Mouse (Mus musculus) liver, postnatal 0 days (tissue): ENCODE data around the gene Nrm. TPM values are rescaled to one million over a fixed set of nuclear protein-coding genes. Genes with fewer than 3 reads are reported as not detected.

Source experiments
- ATAC-seq: fragments of 200-750 bp; cut with Nextera tagmentation; 2 replicates; pipeline ENCODE4 v1.8.0; 2017; ENCODE audit warnings: mild to moderate bottlenecking, moderate library complexity
- DNase-seq: peaks from one replicate; pipeline ENCODE4 v3.0.0-alpha.2; 2016
- H3K27ac ChIP-seq: fragments of 300-500 bp; sonication (generic); 2 replicates; pipeline ENCODE4 v1.5.1; 2014; ENCODE audit warnings: antibody characterized with exemption, moderate library complexity, mild to moderate bottlenecking, low read depth
- H3K27me3 ChIP-seq: fragments of 300-500 bp; sonication (generic); 2 replicates; pipeline ENCODE4 v1.6.1; 2014; ENCODE audit warnings: low read length, control low read depth, mixed read lengths; ENCODE audit not compliant: insufficient read depth
- H3K36me3 ChIP-seq: fragments of 300-500 bp; sonication (generic); replicated peaks from 2 replicates; pipeline ENCODE4 v1.6.1; 2014; ENCODE audit warnings: mild to moderate bottlenecking, control low read depth, low read length, moderate library complexity, mixed read lengths; ENCODE audit not compliant: insufficient read depth
- H3K4me1 ChIP-seq: fragments of 300-500 bp; sonication (generic); 2 replicates; pipeline ENCODE4 v1.6.1; 2014; ENCODE audit warnings: antibody characterized with exemption, mild to moderate bottlenecking, control low read depth; ENCODE audit not compliant: insufficient read depth
- H3K4me2 ChIP-seq: fragments of 300-500 bp; sonication (generic); 2 replicates; pipeline ENCODE4 v1.6.1; 2014; ENCODE audit warnings: low read depth, mild to moderate bottlenecking, low read length, moderate library complexity, mixed read lengths
- H3K4me3 ChIP-seq: fragments of 300-500 bp; sonication (generic); 2 replicates; pipeline ENCODE4 v1.5.1; 2014; ENCODE audit warnings: low read depth, low read length
- H3K9ac ChIP-seq: fragments of 300-500 bp; sonication (generic); replicated peaks from 2 replicates; pipeline ENCODE4 v1.6.1; 2014; ENCODE audit warnings: mild to moderate bottlenecking, moderate library complexity
- H3K9me3 ChIP-seq: fragments of 300-500 bp; sonication (generic); 2 replicates; pipeline ENCODE4 v1.6.1; 2016; ENCODE audit warnings: mild to moderate bottlenecking, control low read depth, low read length, mixed read lengths
- CTCF ChIP-seq: sonication (generic); IDR thresholded peaks from 2 replicates; pipeline ENCODE4 v1.5.1; 2016; ENCODE audit warnings: antibody characterized with exemption, low read depth
- EP300 ChIP-seq: IDR thresholded peaks from 2 replicates; pipeline ENCODE4 v1.6.1; 2016; ENCODE audit warnings: antibody characterized with exemption, low read depth, mild to moderate bottlenecking
- WGBS: fragments of 180-500 bp; shearing (Covaris S2); extraction: QIAGEN DNeasy Blood & Tissue Kit; methylation state at CpG from one replicate; pipeline ENCODE4 v1.1.7; 2014; ENCODE audit not compliant: insufficient replicate concordance; 5-methylcytosine and 5-hydroxymethylcytosine counted together
- polyA plus RNA-seq: library from polyadenylated mRNA; unstranded; fragments of >200 nt; fragmentation: Nextera tagmentation; extraction: Ambion mirVana; gene quantifications from 2 replicates; pipeline ENCODE4 v1.2.1, GENCODE M21; 2015

The Nrm gene
- polyA plus RNA-seq, 1 experiment from 2014 or later, result 15.8 TPM

GRCm38 (mm10) chr17:35903343-35903991 is 42.3 kb downstream of the Nrm start:
- ATAC-seq (no peak), DNase-seq (no peak)
- Histone ChIP-seq H3K4me2 (no peak overlapping the region), H3K4me3 (no peak overlapping the region), H3K9ac (no peak overlapping the region), H3K9me3 (no peaks in the 10 kb centered on the region), H3K36me3 (peaks cover 4% of the 10 kb centered on the region), H3K27me3 (no peaks in the 10 kb centered on the region), H3K4me1 (no peaks in the 10 kb centered on the region), H3K27ac (0 out of 2 replicates have a peak overlapping the region, but pooled peaks have one; percentile 8)
- TF ChIP-seq EP300 (no peak), CTCF (no peak)
- WGBS, result 73% methylated on average over 9 of the region's 9 CpGs

GRCm38 (mm10) chr17:35903992-35904355 is 42.9 kb downstream of the Nrm start:
- no peaks in the 10 kb centered on the region for H3K9me3 ChIP-seq
- ATAC-seq (no peak), DNase-seq (no peak)
- H3K4me2 ChIP-seq, result no peak overlapping the region
- no peak overlapping the region for H3K4me3 ChIP-seq
- 37% methylated on average over 4 of the region's 4 CpGs for WGBS
- peaks cover 4% of the 10 kb centered on the region for H3K36me3 ChIP-seq
- H3K27me3 ChIP-seq, result no peaks in the 10 kb centered on the region
- 0 out of 2 replicates have a peak overlapping the region, but pooled peaks have one; percentile 8 for H3K27ac ChIP-seq
- no peak for TF ChIP-seq CTCF
- TF ChIP-seq EP300, result no peak
- no peak overlapping the region for H3K9ac ChIP-seq
- H3K4me1 ChIP-seq, result peaks cover under 1% of the 10 kb centered on the region; the same call in 1 of the 2 replicates

GRCm38 (mm10) chr17:35905587-35905986 is 44.5 kb downstream of the Nrm start:
- peaks cover 9% of the 10 kb centered on the region for H3K4me1 ChIP-seq
- H3K4me3 ChIP-seq, result no peak overlapping the region
- no peak overlapping the region for H3K9ac ChIP-seq
- DNase-seq (no peak), ATAC-seq (no peak)
- no peak overlapping the region for H3K27ac ChIP-seq
- H3K36me3 ChIP-seq, result peaks cover 4% of the 10 kb centered on the region
- TF ChIP-seq EP300 (no peak), CTCF (no peak)
- 86% methylated on average over 1 of the region's 1 CpGs for WGBS
- no peaks in the 10 kb centered on the region for H3K9me3 ChIP-seq
- H3K27me3 ChIP-seq, result no peaks in the 10 kb centered on the region
- no peak overlapping the region for H3K4me2 ChIP-seq

GRCm38 (mm10) chr17:35907609-35908008 is 46.5 kb downstream of the Nrm start:
- Histone ChIP-seq H3K9ac (no peak overlapping the region), H3K9me3 (no peaks in the 10 kb centered on the region), H3K4me3 (no peak overlapping the region), H3K4me2 (no peak overlapping the region), H3K27me3 (no peaks in the 10 kb centered on the region), H3K27ac (no peak overlapping the region), H3K4me1 (peaks cover 9% of the 10 kb centered on the region), H3K36me3 (peaks cover 16% of the 10 kb centered on the region)
- 53% methylated on average over 2 of the region's 2 CpGs for WGBS
- DNase-seq (no peak), ATAC-seq (no peak)
- TF ChIP-seq CTCF (peak; percentile 50), EP300 (no peak)

- H3K4me1 ChIP-seq, result peaks cover 9% of the 10 kb centered on the region
- H3K9me3 ChIP-seq, result no peaks in the 10 kb centered on the region
- peak overlapping the region; percentile 46 for H3K9ac ChIP-seq
- ATAC-seq (peak; percentile 83), DNase-seq (no peak)
- no peak for TF ChIP-seq CTCF
- no peak; the same call in 1 of the 2 replicates for TF ChIP-seq EP300
- H3K4me2 ChIP-seq, result peak overlapping the region; percentile 72
- H3K27ac ChIP-seq, result peak overlapping the region; percentile 84
- no peaks in the 10 kb centered on the region for H3K27me3 ChIP-seq
- 22% methylated on average over 20 of the region's 20 CpGs for WGBS
- peak overlapping the region; percentile 62 for H3K4me3 ChIP-seq
- peaks cover 28% of the 10 kb centered on the region for H3K36me3 ChIP-seq
Observed at GRCm38 (mm10) chr17:35909186-35909918, 48.2 kb downstream of the Nrm start.

GRCm38 (mm10) chr17:35909919-35910369 is 48.8 kb downstream of the Nrm start, which contains the start of gene Atat1:
TSS of gene Atat1 (minus strand) at chr17:35910075.
- Histone ChIP-seq H3K9ac (peak within 1 kb of the TSS; percentile 46), H3K27me3 (no peaks in the 10 kb centered on the region), H3K4me1 (peaks cover 9% of the 10 kb centered on the region), H3K4me3 (peak within 1 kb of the TSS; percentile 62), H3K36me3 (peaks cover 29% of the 10 kb centered on the region), H3K27ac (peak within 1 kb of the TSS; percentile 84), H3K4me2 (peak within 1 kb of the TSS; percentile 72), H3K9me3 (no peaks in the 10 kb centered on the region)
- TF ChIP-seq EP300, result no peak
- WGBS, result 2% methylated on average over 25 of the region's 25 CpGs
- ATAC-seq, result peak; percentile 92
- peak; percentile 99 for DNase-seq
